Mouse (Mus musculus) hindbrain, embryonic 16.5 days (tissue): ENCODE measurements around the gene Crygs. TPM values are rescaled to one million over a fixed set of nuclear protein-coding genes. Genes with fewer than 3 reads are reported as not detected.

Experiments
- ATAC-seq: fragments of 200-750 bp; cut with Nextera tagmentation; 2 replicates; pipeline ENCODE4 v1.8.0; 2017; ENCODE audit warnings: moderate TSS enrichment, moderate library complexity
- H3K27ac ChIP-seq: fragments of 300-500 bp; sonication (generic); 2 replicates; pipeline ENCODE4 v1.5.1; 2014; ENCODE audit warnings: low read depth, mild to moderate bottlenecking, control low read depth, low read length, moderate library complexity
- H3K27me3 ChIP-seq: fragments of 300-500 bp; sonication (generic); replicated peaks from 2 replicates; pipeline ENCODE4 v1.6.1; 2014; ENCODE audit warnings: low read length; ENCODE audit not compliant: control insufficient read depth, insufficient read depth
- H3K36me3 ChIP-seq: fragments of 300-500 bp; sonication (generic); 2 replicates; pipeline ENCODE4 v1.6.1; 2014; ENCODE audit warnings: mild to moderate bottlenecking, low read length, moderate library complexity, mixed read lengths; ENCODE audit not compliant: control insufficient read depth, insufficient read depth
- H3K4me1 ChIP-seq: fragments of 300-500 bp; sonication (generic); 2 replicates; pipeline ENCODE4 v1.6.1; 2014; ENCODE audit warnings: low read depth, low read length; ENCODE audit not compliant: control insufficient read depth, insufficient read depth
- H3K4me2 ChIP-seq: fragments of 300-500 bp; sonication (generic); 2 replicates; pipeline ENCODE4 v1.6.1; 2014; ENCODE audit warnings: mild to moderate bottlenecking, low read length, control low read depth, moderate library complexity
- H3K4me3 ChIP-seq: fragments of 300-500 bp; sonication (generic); 2 replicates; pipeline ENCODE4 v1.5.1; 2014; ENCODE audit warnings: mild to moderate bottlenecking, low read length, control low read depth, moderate library complexity
- H3K9ac ChIP-seq: fragments of 300-500 bp; sonication (generic); 2 replicates; pipeline ENCODE4 v1.6.1; 2014; ENCODE audit warnings: low read depth, mild to moderate bottlenecking, control low read depth, low read length, moderate library complexity
- H3K9me3 ChIP-seq: fragments of 300-500 bp; sonication (generic); 2 replicates; pipeline ENCODE4 v1.6.1; 2014; ENCODE audit warnings: mild to moderate bottlenecking, low read length, moderate library complexity; ENCODE audit not compliant: control insufficient read depth
- WGBS: fragments of 180-500 bp; shearing (Covaris S2); extraction: QIAGEN DNeasy Blood & Tissue Kit; methylation state at CpG from one replicate; pipeline ENCODE4 v1.1.7; 2014; 5-methylcytosine and 5-hydroxymethylcytosine counted together
- polyA plus RNA-seq: library from polyadenylated mRNA; unstranded; fragments of >200 nt; fragmentation: Nextera tagmentation; extraction: Ambion mirVana; gene quantifications from 2 replicates; pipeline ENCODE4 v1.2.1, GENCODE M21; 2015

The Crygs gene
- polyA plus RNA-seq, result 0.18 and 0.25 TPM in 2 replicates

DNA sequence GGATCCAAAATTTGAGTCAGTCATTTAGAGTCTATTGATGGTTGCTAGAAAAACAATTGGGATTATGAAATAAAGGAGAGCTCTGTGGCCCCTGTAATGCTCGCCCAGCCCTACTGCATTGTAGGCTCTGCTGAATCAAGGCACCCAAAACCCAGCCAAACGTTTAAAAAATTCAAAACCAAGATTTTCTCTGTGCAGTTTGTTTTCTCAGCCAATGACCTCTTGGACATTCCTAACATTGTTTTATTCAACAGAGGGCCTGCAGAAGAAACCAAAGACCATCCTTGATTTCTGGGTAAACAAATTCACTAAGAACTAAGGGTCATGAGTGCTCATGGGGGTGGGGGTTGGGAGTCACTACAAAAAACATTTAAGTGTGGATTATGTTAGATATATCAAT, at the start of gene Crygs:
TSS of gene Crygs (minus strand) at position 101 of the 400 bp plus-strand sequence.
- Histone ChIP-seq H3K36me3 (peaks cover 3% of the 10 kb centered on the region; the same call in 1 of the 2 replicates), H3K4me1 (no peaks in the 10 kb centered on the region; the same call in 1 of the 2 replicates), H3K9ac (no peak within 1 kb of the TSS), H3K27me3 (peaks cover 6% of the 10 kb centered on the region; the same call in 1 of the 2 replicates), H3K4me2 (no peak within 1 kb of the TSS), H3K27ac (no peak within 1 kb of the TSS), H3K4me3 (no peak within 1 kb of the TSS), H3K9me3 (no peaks in the 10 kb centered on the region)
- 78% methylated on average over 2 of the region's 2 CpGs for WGBS
- ATAC-seq, result no peak

DNA sequence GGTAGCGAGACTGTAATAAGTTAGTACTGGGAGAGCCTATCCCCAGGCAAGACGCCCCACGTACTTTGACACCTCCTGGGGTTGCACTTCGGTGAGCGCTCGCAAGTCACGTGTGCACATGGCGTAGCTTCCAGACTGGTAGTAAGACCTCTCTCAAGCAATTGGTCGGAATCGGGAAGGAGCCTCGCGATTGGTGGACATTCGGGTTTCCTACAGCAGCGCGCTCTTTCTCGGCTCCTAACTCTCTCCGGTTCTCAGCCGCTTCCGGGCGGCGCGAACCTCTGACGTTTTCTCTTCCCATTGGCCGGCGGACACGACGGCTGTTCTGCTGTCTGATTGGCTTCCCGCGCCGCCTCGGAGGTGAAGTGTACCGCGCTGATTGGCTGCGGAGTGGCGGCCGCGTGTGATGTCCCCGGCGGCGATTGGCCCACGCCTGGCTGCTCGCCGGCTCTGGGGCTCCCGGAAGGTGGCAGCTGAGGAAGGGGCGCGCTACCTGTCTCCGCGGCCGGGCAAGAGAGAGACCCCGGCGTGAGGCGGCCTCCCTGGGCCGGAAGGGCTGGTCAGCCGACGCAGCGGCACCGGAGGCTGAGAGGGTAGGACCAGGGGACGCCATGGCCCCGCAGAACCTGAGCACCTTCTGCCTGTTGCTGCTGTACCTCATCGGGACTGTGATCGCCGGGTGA, 46.2 kb upstream of the Crygs start, which contains the start of the genes Tbccd1 and Dnajb11:
TSS of gene Tbccd1 (minus strand) at position 239 of the 683 bp plus-strand sequence.
TSS of gene Dnajb11 (plus strand) at position 415 of the 683 bp plus-strand sequence.
- H3K27ac ChIP-seq, result peak within 1 kb of the TSS; percentile 74
- H3K4me1 ChIP-seq, result peaks cover 12% of the 10 kb centered on the region
- H3K36me3 ChIP-seq, result no peaks in the 10 kb centered on the region
- ATAC-seq, result peak; percentile 100
- H3K9ac ChIP-seq, result peak within 1 kb of the TSS; percentile 72
- WGBS, result under 1% methylated on average over 62 of the region's 62 CpGs
- no peaks in the 10 kb centered on the region for H3K9me3 ChIP-seq
- H3K4me3 ChIP-seq, result peak within 1 kb of the TSS; percentile 66
- no peaks in the 10 kb centered on the region for H3K27me3 ChIP-seq
- H3K4me2 ChIP-seq, result peak within 1 kb of the TSS; percentile 85

DNA sequence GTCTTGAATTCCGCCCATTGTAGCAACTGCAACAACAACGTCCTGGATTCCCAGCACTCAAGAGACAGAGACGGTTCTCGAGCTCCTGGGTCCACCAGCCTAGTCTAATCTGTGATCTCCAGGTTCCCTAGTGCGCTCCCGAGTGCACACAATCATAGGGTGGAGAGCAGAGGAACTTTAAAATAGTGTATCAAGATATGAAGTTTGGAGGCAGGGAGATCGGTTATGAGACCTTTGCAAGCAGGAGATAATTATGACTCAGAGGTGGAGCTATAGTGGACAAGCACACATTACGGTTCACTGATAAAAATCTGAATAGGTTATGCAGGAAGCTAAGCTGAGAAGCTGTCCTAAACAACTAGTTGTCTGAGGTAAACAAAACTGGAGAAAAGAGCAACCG, 45.4 kb upstream of the Crygs start:
- H3K4me3 ChIP-seq, result peak overlapping the region; percentile 66
- peak overlapping the region; percentile 69 for H3K9ac ChIP-seq
- H3K9me3 ChIP-seq, result no peaks in the 10 kb centered on the region
- no peak for ATAC-seq
- whole genome bisulfite sequencing, result 16% methylated on average over 9 of the region's 9 CpGs
- no peaks in the 10 kb centered on the region for H3K36me3 ChIP-seq
- H3K4me1 ChIP-seq, result peaks cover 12% of the 10 kb centered on the region
- peak overlapping the region; percentile 74; the same call in 1 of the 2 replicates for H3K27ac ChIP-seq
- no peaks in the 10 kb centered on the region for H3K27me3 ChIP-seq
- peak overlapping the region; percentile 85 for H3K4me2 ChIP-seq

DNA sequence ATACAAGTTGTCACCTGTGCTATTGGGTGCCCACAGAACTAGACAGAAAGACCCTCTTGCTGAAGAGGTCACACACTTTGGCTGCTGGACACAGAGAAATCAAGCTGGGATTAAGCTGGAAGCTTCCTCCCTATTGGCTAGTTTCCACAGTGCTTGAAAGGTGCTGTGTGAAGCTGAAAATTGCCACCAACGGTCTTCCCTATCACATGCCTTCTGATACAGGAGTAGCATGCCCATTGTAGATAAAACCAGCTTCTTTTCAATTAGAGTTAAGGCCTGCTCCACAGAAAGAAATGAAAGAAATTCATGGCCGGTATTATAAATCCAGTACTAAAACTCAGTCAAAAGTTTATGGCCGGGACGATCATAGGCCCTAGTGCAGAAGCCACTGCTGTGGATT, 41.3 kb upstream of the Crygs start:
- Histone ChIP-seq H3K27me3 (no peaks in the 10 kb centered on the region), H3K4me1 (peaks cover 6% of the 10 kb centered on the region), H3K9me3 (no peaks in the 10 kb centered on the region), H3K27ac (no peak overlapping the region), H3K36me3 (no peaks in the 10 kb centered on the region), H3K4me2 (no peak overlapping the region), H3K9ac (no peak overlapping the region), H3K4me3 (no peak overlapping the region)
- 94% methylated on average over 4 of the region's 4 CpGs for WGBS
- no peak for ATAC-seq

DNA sequence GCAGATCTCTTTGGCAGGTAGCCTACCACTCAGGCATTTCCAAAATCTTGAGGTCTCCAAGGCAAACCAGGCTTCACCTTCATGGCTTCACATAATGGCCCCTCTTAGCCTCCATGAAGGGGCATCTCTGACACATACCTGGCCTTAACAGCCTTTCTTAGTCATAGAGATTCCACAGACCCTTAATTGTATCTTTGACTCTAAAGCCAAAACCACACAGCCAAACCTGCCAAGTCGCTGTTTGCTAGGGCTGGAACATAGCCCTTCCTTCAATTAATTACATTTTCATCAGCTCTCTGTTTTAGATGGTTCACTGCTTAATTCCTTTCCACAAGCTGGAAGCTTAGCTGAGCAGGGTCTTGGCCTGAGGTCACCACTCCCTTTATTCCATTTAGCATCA, 37.0 kb upstream of the Crygs start:
- no peak overlapping the region for H3K9ac ChIP-seq
- H3K27me3 ChIP-seq, result no peaks in the 10 kb centered on the region
- no peak for ATAC-seq
- WGBS, result 89% methylated on average over 1 of the region's 1 CpGs
- no peaks in the 10 kb centered on the region for H3K36me3 ChIP-seq
- no peak overlapping the region for H3K27ac ChIP-seq
- no peak overlapping the region for H3K4me2 ChIP-seq
- no peaks in the 10 kb centered on the region for H3K9me3 ChIP-seq
- H3K4me1 ChIP-seq, result peaks cover 5% of the 10 kb centered on the region; the same call in 1 of the 2 replicates
- H3K4me3 ChIP-seq, result no peak overlapping the region

DNA sequence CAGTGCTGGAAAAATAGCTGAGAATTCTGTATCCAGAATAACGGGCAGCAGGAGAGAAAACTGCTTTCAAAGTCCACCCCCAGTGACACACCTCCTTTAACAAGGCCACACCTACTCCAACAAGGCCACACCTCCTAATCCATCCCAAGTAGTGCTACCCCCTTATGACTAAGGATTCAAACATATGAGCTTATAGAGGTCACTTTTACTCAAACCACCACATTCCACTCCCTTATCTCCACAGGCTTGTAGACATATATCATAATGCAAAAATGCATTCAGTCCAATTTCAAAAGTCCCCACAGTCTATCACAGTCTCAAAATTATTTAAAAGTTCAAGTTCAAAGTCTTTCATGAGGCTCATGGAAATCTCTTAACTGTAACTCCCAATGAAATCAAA, 36.3 kb upstream of the Crygs start:
- peaks cover 5% of the 10 kb centered on the region; the same call in 1 of the 2 replicates for H3K4me1 ChIP-seq
- no peak for ATAC-seq
- 88% methylated on average over 1 of the region's 1 CpGs for WGBS

DNA sequence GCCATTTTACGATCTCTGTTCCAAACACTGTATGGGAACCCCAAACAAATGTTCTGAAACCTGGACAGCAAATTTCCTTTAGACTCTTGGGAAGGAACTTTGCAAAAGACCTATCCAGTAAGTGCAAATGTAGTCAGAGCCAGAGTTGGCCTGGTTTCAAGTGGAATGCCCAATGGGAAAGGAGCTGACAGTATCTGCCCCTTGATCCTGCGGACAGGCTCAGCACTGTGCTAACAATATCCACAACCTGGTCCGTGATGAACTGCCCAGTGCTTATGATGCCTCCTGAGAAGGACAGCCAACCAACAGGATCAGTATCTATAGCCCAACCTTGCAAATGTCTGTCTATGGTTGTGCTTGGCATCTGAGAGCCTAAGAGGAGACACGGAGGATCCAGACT, 34.1 kb upstream of the Crygs start:
- ATAC-seq, result no peak
- no peaks in the 10 kb centered on the region for H3K36me3 ChIP-seq
- H3K9me3 ChIP-seq, result no peaks in the 10 kb centered on the region
- H3K9ac ChIP-seq, result no peak overlapping the region
- WGBS, result 87% methylated on average over 4 of the region's 4 CpGs
- H3K4me1 ChIP-seq, result peaks cover 5% of the 10 kb centered on the region; the same call in 1 of the 2 replicates
- no peak overlapping the region for H3K4me2 ChIP-seq
- no peak overlapping the region for H3K4me3 ChIP-seq
- H3K27ac ChIP-seq, result no peak overlapping the region
- H3K27me3 ChIP-seq, result no peaks in the 10 kb centered on the region

More for the DNA sequence above, 36.3 kb upstream of the Crygs start:
- H3K4me2 ChIP-seq, result no peak overlapping the region
- H3K9me3 ChIP-seq, result no peaks in the 10 kb centered on the region
- no peak overlapping the region for H3K4me3 ChIP-seq
- no peak overlapping the region for H3K27ac ChIP-seq
- H3K9ac ChIP-seq, result no peak overlapping the region
- no peaks in the 10 kb centered on the region for H3K36me3 ChIP-seq
- no peaks in the 10 kb centered on the region for H3K27me3 ChIP-seq

DNA sequence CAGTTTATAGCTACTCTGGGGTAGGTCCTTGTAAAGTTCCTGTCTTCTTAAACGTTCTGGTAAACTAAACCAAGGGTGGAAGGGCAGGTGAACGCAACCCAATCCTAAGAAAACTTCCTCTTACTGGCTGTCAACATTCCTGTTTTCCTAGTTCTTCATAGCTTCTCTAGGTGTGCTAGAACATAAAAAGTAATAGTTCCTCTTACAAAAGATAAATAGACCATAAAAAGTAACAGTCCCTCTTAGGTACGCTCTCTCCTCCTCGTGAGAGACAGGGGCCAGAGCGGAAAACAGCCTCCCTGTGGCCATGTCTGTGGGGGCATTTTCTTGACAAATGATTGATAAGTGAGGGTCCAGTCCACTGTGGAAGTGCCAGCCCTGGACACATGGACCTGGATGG, 33.5 kb upstream of the Crygs start:
- no peak for ATAC-seq
- Histone ChIP-seq H3K27me3 (no peaks in the 10 kb centered on the region), H3K4me1 (peaks cover 5% of the 10 kb centered on the region; the same call in 1 of the 2 replicates), H3K4me3 (peak overlapping the region; percentile 56), H3K27ac (peak overlapping the region; percentile 57; the same call in 1 of the 2 replicates), H3K9me3 (no peaks in the 10 kb centered on the region), H3K9ac (peak overlapping the region; percentile 80), H3K36me3 (no peaks in the 10 kb centered on the region), H3K4me2 (peak overlapping the region; percentile 82)
- WGBS, result 66% methylated on average over 5 of the region's 5 CpGs

DNA sequence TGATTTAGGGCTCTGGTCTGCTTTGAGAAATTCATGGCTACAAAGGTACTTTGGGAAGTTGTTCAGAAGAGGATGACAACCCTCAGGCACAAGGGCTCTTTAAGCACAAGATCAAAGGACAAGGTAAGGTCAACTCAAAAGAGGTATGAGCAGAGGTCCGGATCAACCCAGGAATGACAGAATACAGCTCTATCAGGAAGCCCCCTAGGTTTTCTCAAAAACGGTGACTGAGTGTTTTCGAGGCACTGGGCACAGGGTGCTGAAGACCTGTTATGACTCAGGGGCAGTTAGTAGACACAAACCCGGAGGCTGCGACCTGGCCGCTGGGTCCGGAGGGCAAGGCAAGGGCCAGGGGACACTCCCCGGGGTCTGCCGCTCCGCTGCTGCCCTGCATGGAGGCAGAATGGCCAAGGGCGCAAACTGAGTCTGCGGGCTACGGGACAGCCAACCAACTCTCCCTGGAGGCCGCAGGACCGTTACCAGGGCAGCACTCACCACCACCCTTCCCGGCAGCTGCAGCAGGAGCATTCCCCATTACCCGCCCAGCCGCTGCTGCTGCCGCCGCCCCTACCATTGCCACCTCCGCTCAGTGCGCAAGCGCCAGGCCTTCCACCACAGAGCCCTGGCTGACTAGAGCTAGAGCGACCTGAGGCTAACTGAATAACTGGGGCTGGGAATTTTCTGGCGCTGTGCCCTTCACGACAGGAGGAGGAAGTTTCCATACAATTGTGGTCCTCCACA, 32.9 kb upstream of the Crygs start:
- peak overlapping the region; percentile 80 for H3K9ac ChIP-seq
- H3K4me2 ChIP-seq, result peak overlapping the region; percentile 82
- no peaks in the 10 kb centered on the region for H3K27me3 ChIP-seq
- peaks cover 5% of the 10 kb centered on the region; the same call in 1 of the 2 replicates for H3K4me1 ChIP-seq
- H3K9me3 ChIP-seq, result no peaks in the 10 kb centered on the region
- WGBS, result 3% methylated on average over 26 of the region's 26 CpGs
- ATAC-seq, result peak; percentile 98
- H3K27ac ChIP-seq, result peak overlapping the region; percentile 57
- peaks cover 2% of the 10 kb centered on the region; the same call in 1 of the 2 replicates for H3K36me3 ChIP-seq
- peak overlapping the region; percentile 56 for H3K4me3 ChIP-seq
